Mouse (Mus musculus): ENCODE data around the gene Rtp4. TPM values are rescaled to one million over a fixed set of nuclear protein-coding genes. Genes with fewer than 3 reads are reported as not detected.

Gene Rtp4
- polyA plus RNA-seq, 1 experiment from 2014 or later: 8.0 TPM

DNA sequence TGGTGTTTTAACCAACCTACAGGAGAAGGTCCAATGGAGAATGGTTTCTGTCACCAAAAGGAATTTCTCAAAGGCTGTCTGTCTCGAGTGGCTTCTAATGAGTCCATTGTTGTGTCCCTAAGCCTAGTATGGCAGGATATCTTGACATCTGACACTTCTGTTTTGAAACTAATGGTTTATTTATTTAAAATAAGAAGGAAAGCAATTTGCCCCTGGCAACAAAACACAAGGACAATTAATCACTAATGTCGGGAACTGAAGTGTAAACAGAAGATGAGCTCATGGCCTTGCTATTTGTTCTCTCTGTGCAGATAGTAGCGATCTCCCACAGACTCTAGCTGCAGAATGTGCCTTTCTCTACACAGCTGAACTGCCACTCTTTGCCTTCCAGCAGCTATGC, 22.7 kb upstream of the Rtp4 start:
- WGBS: 8% methylated on average over 3 of the region's 3 CpGs
- Histone ChIP-seq H3K36me3 (no peaks in the 10 kb centered on the region), H3K27ac (ENCODE audit: poor library complexity, severe bottlenecking) (peak overlapping the region; percentile 32; the same call in 1 of the 2 replicates), H3K4me3 (no peak overlapping the region), H3K9me3 (replicated peaks) (no peaks in the 10 kb centered on the region), H3K9ac (no peak overlapping the region), H3K4me2 (no peak overlapping the region), H3K27me3 (replicated peaks) (peaks cover 20% of the 10 kb centered on the region), H3K4me1 (replicated peaks) (peaks cover 62% of the 10 kb centered on the region)
- no peak for ATAC-seq (ENCODE audit: insufficient number of reproducible peaks, low FRiP score)

DNA sequence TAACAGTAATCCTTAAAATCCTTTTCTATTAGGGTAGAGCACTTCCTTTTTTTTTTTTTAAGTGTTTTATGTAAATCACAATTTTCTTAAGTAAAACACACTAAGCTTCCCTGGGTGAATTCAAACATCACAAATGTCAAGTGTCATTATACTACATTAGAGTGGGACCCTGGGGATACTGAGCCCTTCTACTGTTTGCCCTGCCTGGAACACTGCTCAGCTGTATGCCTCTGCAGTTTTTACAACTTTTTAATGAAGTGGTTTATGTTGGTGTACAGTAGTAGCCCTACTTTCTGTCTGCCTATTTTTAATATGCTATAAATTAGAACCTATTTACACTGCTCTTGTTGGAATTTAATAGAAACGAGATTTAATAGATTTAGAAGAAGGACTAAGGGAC, 22.2 kb upstream of the Rtp4 start:
- Histone ChIP-seq H3K9me3 (replicated peaks) (no peaks in the 10 kb centered on the region), H3K4me3 (no peak overlapping the region), H3K9ac (no peak overlapping the region), H3K27me3 (replicated peaks) (peaks cover 15% of the 10 kb centered on the region), H3K4me1 (replicated peaks) (peaks cover 64% of the 10 kb centered on the region), H3K36me3 (no peaks in the 10 kb centered on the region), H3K27ac (ENCODE audit: poor library complexity, severe bottlenecking) (peak overlapping the region; percentile 85; the same call in 1 of the 2 replicates), H3K4me2 (peak overlapping the region; percentile 59; the same call in 1 of the 2 replicates)
- 54% methylated on average over 1 of the region's 1 CpGs for WGBS
- no peak for ATAC-seq (ENCODE audit: insufficient number of reproducible peaks, low FRiP score)

GRCm38 (mm10) chr16:23498691-23499131, 21.4 kb upstream of the Rtp4 start:
- Histone ChIP-seq H3K27me3 (replicated peaks) (peaks cover 13% of the 10 kb centered on the region), H3K4me1 (replicated peaks) (peaks cover 69% of the 10 kb centered on the region), H3K9me3 (replicated peaks) (no peaks in the 10 kb centered on the region), H3K4me3 (peak overlapping the region; percentile 1), H3K36me3 (no peaks in the 10 kb centered on the region), H3K4me2 (peak overlapping the region; percentile 59), H3K9ac (no peak overlapping the region), H3K27ac (ENCODE audit: poor library complexity, severe bottlenecking) (peak overlapping the region; percentile 85)
- peak; percentile 34; the same call in 1 of the 2 replicates for ATAC-seq (ENCODE audit: insufficient number of reproducible peaks, low FRiP score)
- 12% methylated on average over 7 of the region's 7 CpGs for WGBS

GRCm38 (mm10) chr16:23500558-23500957, 19.5 kb upstream of the Rtp4 start:
- WGBS: 7% methylated on average over 5 of the region's 5 CpGs
- H3K4me1 ChIP-seq (replicated peaks): peaks cover 81% of the 10 kb centered on the region
- peak; percentile 55 for ATAC-seq (ENCODE audit: insufficient number of reproducible peaks, low FRiP score)
- H3K9me3 ChIP-seq (replicated peaks): no peaks in the 10 kb centered on the region
- no peak overlapping the region for H3K9ac ChIP-seq
- H3K27me3 ChIP-seq (replicated peaks): peaks cover 16% of the 10 kb centered on the region
- no peak overlapping the region for H3K4me3 ChIP-seq
- H3K4me2 ChIP-seq: no peak overlapping the region; the same call in 1 of the 2 replicates
- H3K27ac ChIP-seq (ENCODE audit: poor library complexity, severe bottlenecking): peak overlapping the region; percentile 53
- H3K36me3 ChIP-seq: no peaks in the 10 kb centered on the region

DNA sequence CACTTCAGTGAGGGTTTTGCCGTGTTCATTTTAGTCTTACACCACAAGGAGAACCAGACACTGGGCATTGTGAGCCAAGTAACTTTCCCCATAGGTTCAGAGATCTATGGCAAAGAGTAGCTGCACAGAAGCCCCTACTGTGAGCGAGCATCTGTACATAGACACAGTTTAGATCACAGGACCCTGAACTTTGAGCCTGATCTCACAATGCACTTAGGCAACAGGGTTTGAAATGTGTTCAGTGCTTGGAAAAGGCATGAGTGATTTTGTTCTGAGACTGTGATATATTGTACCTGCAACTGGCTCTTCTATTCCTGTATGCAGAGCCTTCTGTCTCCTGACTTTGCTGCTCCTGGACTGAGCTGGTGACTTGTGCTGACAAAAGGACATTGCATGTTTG, 18.8 kb upstream of the Rtp4 start:
- H3K4me2 ChIP-seq: 0 out of 2 replicates have a peak overlapping the region, but pooled peaks have one; percentile 1
- H3K27ac ChIP-seq (ENCODE audit: poor library complexity, severe bottlenecking): peak overlapping the region; percentile 53
- H3K4me3 ChIP-seq: no peak overlapping the region
- no peaks in the 10 kb centered on the region for H3K9me3 ChIP-seq (replicated peaks)
- peaks cover 83% of the 10 kb centered on the region for H3K4me1 ChIP-seq (replicated peaks)
- H3K36me3 ChIP-seq: no peaks in the 10 kb centered on the region
- peaks cover 16% of the 10 kb centered on the region for H3K27me3 ChIP-seq (replicated peaks)
- no peak for ATAC-seq (ENCODE audit: insufficient number of reproducible peaks, low FRiP score)
- 58% methylated on average over 2 of the region's 2 CpGs for WGBS
- no peak overlapping the region for H3K9ac ChIP-seq

GRCm38 (mm10) chr16:23502478-23502877, 17.6 kb upstream of the Rtp4 start:
- 73% methylated on average over 3 of the region's 3 CpGs for whole genome bisulfite sequencing
- Histone ChIP-seq H3K36me3 (no peaks in the 10 kb centered on the region), H3K27ac (ENCODE audit: poor library complexity, severe bottlenecking) (no peak overlapping the region), H3K27me3 (replicated peaks) (peaks cover 20% of the 10 kb centered on the region), H3K4me2 (no peak overlapping the region), H3K4me1 (replicated peaks) (peaks cover 74% of the 10 kb centered on the region), H3K4me3 (no peak overlapping the region), H3K9me3 (replicated peaks) (no peaks in the 10 kb centered on the region), H3K9ac (no peak overlapping the region)
- no peak for ATAC-seq (ENCODE audit: insufficient number of reproducible peaks, low FRiP score)

- 45% methylated on average over 4 of the region's 4 CpGs for WGBS
- H3K9me3 ChIP-seq (replicated peaks): no peaks in the 10 kb centered on the region
- H3K9ac ChIP-seq: no peak overlapping the region
- no peak overlapping the region for H3K4me2 ChIP-seq
- H3K27me3 ChIP-seq (replicated peaks): peaks cover 20% of the 10 kb centered on the region
- no peak overlapping the region for H3K4me3 ChIP-seq
- no peak for ATAC-seq (ENCODE audit: insufficient number of reproducible peaks, low FRiP score)
- peaks cover 65% of the 10 kb centered on the region for H3K4me1 ChIP-seq (replicated peaks)
- no peak overlapping the region for H3K27ac ChIP-seq (ENCODE audit: poor library complexity, severe bottlenecking)
- no peaks in the 10 kb centered on the region for H3K36me3 ChIP-seq
Measured at GRCm38 (mm10) chr16:23503351-23503750, 16.7 kb upstream of the Rtp4 start.

DNA sequence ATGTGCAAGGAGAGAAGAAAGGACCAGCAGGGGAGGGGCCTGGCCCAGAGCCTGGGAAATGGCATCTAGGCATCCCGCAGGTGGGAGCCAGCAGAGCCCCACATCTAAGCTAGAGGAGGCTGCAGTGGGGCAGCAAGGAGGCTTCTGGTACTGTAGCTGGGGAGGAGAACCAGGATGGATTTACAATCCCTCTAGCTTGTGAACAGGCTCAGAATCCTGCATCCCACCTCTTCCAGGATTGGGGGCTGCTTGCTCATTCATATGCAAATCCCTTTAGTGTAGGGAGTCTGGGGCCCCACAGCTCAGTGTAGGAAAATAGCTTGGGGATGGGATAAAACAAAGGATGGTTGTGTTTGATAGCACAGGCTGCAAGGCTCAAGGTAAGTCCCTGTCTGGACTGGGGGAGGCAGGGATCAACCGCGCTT, 15.8 kb upstream of the Rtp4 start:
- peaks cover 56% of the 10 kb centered on the region for H3K4me1 ChIP-seq (replicated peaks)
- H3K4me2 ChIP-seq: no peak overlapping the region
- no peak overlapping the region for H3K9ac ChIP-seq
- no peaks in the 10 kb centered on the region for H3K9me3 ChIP-seq (replicated peaks)
- no peak overlapping the region for H3K27ac ChIP-seq (ENCODE audit: poor library complexity, severe bottlenecking)
- no peaks in the 10 kb centered on the region for H3K36me3 ChIP-seq
- WGBS: 75% methylated on average over 3 of the region's 3 CpGs
- no peak for ATAC-seq (ENCODE audit: insufficient number of reproducible peaks, low FRiP score)
- peaks cover 28% of the 10 kb centered on the region for H3K27me3 ChIP-seq (replicated peaks)
- H3K4me3 ChIP-seq: no peak overlapping the region

DNA sequence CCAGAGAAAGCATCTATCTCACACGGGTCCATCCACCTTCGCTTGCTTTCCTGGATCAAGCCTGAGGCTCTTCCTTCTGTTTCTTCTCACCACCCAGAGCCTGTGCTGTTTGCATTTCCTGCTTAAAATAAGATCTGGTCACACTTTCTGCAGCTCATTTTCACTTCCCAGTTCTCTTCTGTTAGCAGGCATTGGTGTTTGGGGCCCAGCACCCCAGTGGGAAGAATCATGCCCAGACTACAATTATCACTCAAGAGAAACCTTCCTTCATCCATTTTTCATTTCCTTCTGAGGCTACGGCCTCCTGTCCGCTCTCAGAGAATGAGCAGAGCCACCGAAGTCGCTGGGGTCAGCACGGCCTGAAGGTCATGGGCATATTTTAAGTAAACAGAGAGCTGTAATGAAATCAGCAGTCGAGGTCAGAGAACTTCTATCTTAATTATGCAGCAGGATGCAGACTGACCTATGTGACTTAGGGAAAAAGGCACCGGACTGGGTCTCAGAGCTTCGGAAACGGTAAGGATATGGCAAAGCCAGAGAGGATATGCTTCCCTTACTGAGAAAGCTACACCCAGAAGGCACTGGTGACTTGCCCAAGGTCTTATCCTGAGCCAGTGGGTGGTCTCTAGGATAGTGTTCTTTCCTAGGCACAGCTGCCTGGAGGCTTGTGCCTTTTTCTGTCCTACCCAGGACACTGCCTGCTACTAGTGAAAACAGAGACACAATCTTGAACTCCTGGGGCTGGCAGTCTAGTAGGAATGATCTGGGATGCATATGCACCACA, 14.0 kb upstream of the Rtp4 start:
- Histone ChIP-seq H3K4me1 (replicated peaks) (peaks cover 44% of the 10 kb centered on the region), H3K4me2 (no peak overlapping the region), H3K27ac (ENCODE audit: poor library complexity, severe bottlenecking) (peak overlapping the region; percentile 1; the same call in 1 of the 2 replicates), H3K36me3 (no peaks in the 10 kb centered on the region), H3K27me3 (replicated peaks) (peaks cover 29% of the 10 kb centered on the region), H3K9ac (no peak overlapping the region), H3K9me3 (replicated peaks) (no peaks in the 10 kb centered on the region), H3K4me3 (no peak overlapping the region)
- 33% methylated on average over 11 of the region's 11 CpGs for WGBS
- no peak for ATAC-seq (ENCODE audit: insufficient number of reproducible peaks, low FRiP score)

GRCm38 (mm10) chr16:23511166-23511935, 8.7 kb upstream of the Rtp4 start:
- H3K4me1 ChIP-seq (replicated peaks): peaks cover 18% of the 10 kb centered on the region
- no peak overlapping the region for H3K9ac ChIP-seq
- H3K4me3 ChIP-seq: no peak overlapping the region
- no peaks in the 10 kb centered on the region for H3K36me3 ChIP-seq
- H3K4me2 ChIP-seq: no peak overlapping the region
- 76% methylated on average over 4 of the region's 4 CpGs for WGBS
- H3K27me3 ChIP-seq (replicated peaks): peaks cover 12% of the 10 kb centered on the region; the same call in 1 of the 2 replicates
- ATAC-seq (ENCODE audit: insufficient number of reproducible peaks, low FRiP score): no peak
- H3K9me3 ChIP-seq (replicated peaks): no peaks in the 10 kb centered on the region
- H3K27ac ChIP-seq (ENCODE audit: poor library complexity, severe bottlenecking): no peak overlapping the region

DNA sequence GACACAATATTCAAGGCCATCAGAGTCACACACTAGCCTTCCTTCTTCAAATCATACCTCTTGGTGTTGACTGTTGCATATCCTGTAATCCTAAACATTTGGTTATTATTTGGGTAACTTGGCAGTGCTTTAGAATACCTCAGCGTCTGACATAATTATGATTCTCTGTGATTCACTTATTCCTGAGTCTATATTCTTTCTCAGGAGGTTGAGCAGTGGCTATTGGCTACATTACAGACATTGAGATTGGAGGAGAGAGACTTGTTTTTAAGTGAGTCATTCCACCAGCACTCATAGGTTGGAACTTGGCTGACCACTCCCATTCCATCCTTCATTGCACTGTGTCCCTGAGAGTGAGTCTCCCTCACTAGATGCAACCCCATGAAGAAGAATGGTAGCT, 6.7 kb upstream of the Rtp4 start:
- Histone ChIP-seq H3K9me3 (replicated peaks) (no peaks in the 10 kb centered on the region), H3K27me3 (replicated peaks) (0 out of 2 replicates have a peak, but pooled peaks cover 8% of the 10 kb centered on the region), H3K4me3 (no peak overlapping the region), H3K36me3 (no peaks in the 10 kb centered on the region), H3K4me1 (replicated peaks) (peaks cover 28% of the 10 kb centered on the region), H3K27ac (ENCODE audit: poor library complexity, severe bottlenecking) (no peak overlapping the region), H3K4me2 (no peak overlapping the region), H3K9ac (no peak overlapping the region)
- 83% methylated on average over 1 of the region's 1 CpGs for WGBS
- ATAC-seq (ENCODE audit: insufficient number of reproducible peaks, low FRiP score): no peak
